Mouse (Mus musculus): Measurements from ENCODE around the gene Dapk1.

Dapk1 gene

DNA sequence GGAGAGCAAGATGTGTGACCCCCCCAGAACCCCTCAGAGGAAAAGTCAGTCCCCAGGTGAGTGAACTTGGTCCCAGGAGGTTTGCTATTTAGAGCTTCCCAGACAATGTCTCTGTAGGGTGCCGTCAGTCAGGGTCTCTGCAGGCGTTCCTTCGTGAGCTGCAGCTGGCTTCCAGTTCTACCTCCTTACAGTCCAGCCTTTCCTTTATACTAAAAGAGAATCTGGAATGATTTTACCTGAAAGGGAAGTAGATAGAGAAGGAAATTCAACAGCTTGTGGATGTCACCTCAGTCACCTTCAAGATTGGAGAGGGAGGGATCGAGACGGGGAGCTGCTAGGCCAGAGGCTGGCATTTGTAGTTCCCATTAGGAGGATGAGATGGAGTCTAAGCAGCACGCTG lies 14.3 kb downstream of the Dapk1 start:
- no peak for DNase-seq (ENCODE audit: low read depth, low spot score)

DNA sequence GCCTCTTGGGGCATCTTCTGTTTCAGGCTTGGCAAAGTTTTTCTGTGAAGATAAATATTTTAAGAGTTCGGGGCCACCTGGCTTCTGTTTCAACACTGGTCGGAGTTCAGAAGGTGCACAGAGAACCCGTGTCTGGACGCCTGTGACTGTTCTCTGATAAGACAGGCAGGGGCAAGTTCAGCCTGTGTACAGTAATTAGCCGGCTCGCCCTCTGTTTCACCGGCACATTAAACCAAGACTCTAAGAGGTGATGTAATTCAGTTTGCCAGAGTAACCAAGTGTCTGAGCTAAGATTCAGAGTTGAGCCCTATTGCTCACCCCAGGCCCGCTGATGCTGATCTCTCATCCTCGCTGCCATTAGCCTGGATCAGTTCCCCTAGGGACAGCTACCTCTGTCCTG lies 16.5 kb downstream of the Dapk1 start:
- no peak for DNase-seq (ENCODE audit: low read depth, low spot score)

DNA sequence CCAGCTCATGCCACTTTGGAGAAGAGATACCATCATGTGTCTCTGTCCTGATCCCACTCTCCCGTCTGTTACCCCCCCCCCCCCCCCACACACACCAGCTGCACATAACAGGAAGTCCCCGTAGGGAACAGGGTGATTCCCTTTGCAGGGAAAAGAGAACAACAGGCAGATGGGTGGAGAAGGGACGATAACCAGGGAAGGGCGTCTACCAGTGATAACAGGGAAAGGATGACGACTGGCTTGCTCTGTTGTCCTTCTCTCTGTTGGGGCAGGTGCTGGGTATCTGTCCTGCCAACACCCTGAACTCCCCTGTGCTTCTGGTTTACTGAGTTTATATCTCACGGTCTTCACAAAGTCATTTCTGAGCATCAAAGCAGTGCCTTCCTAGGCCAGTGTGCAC lies 18.0 kb downstream of the Dapk1 start:
- no peak for DNase-seq (ENCODE audit: low read depth, low spot score)

DNA sequence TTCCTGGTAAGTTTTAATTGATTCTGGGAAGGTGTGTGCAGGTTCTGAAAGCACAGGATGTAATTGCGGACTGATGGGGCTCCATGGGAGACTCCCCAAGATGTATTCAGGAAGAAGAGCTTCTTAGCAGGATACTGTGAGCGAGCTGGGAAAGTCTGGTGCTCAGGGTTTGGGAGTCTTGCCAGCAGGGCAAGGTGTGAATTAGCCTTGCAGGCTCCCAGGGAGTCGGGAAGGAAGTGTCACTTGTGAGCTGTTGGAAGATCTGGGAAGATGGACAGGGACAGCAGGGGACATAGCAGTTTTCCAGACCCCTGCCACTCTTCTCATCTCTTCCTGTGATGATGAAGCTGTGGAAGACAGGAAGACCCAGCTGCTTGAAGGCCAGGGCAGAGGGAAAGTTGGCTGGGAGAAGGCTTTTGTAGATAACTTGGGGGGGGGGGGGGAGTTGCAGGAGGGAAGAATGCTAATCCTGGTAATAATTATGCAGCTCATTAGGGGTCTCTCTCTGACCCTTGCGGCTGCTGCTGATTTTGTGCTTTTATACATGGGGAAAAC lies 19.7 kb downstream of the Dapk1 start:
- no peak for DNase-seq (ENCODE audit: low read depth, low spot score)

DNA sequence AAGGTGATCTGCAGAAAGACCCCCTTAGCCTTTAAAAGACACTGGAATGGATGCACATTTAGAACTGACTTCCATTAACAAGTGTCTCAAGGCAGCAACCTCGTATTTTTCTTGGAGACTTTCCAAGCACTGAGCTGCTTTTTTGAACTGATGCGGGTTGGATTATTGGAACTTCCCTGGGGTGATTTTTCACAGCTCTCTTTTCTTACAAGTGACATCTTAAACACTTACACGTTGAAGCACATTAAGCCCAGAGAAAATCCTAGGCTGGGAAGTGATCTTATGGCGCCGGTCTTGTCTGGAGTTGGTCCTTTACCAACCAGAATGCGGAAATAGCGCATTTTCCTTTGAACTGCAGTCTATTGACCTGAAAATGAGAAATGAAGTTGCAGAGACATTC lies 23.8 kb downstream of the Dapk1 start:
- no peak for DNase-seq (ENCODE audit: low read depth, low spot score)

DNA sequence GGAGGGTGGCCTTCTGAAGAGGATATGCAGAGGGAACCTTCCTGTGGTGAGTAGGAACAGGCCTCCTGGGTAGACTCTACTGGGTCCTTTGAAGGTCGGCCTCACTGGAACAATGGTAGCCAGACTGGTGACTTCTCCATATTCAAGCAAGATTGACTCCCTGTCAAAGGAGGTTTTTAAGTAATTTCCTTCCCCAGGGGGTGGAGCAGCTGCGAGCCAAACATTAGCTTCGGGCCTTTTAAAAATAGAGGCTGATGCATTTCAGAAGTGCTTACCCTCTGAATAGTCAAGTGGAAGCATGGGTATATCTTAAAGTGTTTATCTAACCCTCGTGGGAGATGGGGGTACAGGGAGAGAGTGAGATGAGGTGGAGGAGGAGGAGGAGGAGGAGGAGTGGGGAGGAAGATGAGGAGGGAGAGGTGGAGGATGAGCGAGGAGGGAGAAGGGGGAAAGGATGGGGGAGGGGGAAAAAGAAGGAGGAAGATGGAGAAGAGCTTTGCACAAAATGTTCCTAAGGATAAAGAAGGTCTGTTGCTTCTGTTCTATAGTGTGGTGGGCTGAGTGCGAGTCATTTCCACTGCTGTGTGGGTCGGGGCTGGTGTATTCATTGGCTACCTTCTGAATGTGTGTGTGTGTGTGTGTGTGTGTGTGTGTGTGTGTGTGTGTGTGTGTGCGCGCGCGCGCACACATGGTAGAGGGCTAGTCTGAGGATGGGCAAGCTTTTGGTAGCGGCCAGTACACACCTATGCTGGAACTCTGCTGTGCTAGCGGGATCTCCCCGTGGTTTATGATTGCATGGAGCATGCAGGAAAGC lies 26.3 kb downstream of the Dapk1 start:
- no peak for DNase-seq (ENCODE audit: low read depth, low spot score)

DNA sequence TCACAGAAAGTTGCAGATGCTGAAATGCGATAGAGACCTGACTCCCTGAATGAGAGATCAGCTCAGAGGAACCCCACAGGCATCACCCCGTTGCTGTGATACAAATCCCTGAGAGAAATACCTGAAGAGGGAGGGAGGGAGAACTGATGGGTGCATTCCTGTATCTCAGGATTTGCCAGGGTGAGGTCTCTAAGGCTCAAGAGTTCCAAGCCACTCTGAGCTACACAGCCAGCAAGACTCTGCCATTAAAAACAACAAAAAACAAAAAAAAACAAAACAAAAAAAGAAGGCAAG lies 26.9 kb downstream of the Dapk1 start:
- no peak for DNase-seq (ENCODE audit: low read depth, low spot score)

DNA sequence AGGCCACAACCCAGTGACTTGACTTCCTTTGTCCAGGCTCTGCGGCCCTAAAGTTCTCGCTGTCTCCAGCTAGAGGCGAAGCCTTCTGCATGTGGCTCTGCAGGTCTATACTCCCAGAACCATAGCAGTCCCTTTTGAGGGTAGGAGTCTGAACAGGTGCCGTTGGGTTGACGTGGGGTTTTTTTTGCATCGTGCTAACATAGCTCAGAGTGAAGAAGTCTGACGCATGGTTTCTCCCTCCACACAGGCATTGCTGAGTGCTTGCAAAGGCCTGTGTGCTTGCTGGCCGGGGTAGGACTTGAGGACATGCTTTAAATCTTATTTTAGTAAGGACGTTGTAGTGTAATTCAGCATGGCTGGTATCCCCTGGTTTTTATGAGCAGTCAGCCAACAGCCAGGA lies 27.7 kb downstream of the Dapk1 start:
- DNase-seq (ENCODE audit: low read depth, low spot score): no peak

DNA sequence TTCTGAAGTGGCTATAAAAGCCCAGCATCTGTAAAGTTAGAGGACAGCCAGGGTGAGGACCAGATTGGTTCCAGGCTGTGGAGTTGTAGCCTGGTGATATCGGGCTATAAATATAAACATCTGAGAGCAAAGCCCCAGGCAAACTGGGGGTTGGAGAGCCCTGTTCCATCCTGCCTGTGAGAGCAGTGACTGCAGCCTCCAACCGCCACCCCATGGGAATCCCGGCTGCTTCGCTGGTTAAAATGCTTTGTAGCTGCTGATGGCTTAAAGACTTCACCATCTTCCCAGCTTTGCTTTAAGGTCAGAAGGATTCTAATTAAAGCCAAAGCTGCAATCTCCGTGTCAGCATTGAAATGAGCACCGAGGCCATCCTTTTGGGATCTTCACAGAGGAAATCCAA lies 32.2 kb downstream of the Dapk1 start:
- DNase-seq (ENCODE audit: low read depth, low spot score): no peak

DNA sequence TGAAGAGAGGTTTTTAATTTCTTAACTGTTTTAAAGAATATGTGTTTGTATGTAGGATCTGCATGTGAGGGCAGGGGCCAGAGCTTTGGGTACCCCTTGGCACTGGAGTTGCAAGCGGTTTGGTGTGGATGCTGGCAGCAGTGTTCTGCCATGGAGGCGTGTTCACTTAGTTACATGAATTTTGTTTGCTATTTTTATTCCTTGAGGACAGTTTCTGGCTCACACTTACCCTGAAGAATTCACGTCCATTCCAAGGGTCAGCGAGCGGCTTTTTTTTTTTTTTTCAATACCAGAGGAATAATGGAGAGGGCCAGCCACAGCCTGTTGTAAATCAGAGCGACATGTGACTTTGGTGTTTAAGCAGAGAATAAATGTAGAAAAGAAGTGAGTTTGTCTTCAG lies 33.9 kb downstream of the Dapk1 start:
- no peak for DNase-seq (ENCODE audit: low read depth, low spot score)

DNA sequence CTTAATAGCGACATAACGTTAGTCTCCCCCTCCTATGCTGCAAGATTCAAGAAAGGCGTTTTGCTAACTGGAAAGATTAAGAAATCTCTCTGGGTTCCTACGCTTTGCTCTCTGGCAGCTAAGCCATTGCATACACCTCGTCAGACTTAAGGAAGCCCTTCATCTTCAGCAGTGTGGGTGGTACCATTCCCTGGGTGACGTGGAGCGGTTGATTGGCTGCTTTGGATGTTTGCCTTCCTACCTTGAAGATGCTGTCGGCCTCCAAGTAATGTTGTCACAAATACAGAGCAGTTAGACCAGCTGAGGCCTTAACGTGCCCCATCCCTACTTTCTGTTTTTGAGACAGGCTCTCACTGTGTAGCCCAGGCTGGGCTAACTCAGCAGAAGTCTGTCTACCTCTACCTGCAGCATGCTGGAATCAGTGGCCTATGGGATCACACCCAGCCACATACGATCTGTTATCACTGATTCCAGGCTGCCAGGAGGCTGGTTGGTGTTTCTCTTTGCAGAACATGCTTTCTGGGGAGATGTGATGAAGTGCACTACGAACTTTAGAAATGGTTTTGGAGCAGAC lies 37.8 kb downstream of the Dapk1 start:
- DNase-seq (ENCODE audit: low read depth, low spot score): no peak

DNA sequence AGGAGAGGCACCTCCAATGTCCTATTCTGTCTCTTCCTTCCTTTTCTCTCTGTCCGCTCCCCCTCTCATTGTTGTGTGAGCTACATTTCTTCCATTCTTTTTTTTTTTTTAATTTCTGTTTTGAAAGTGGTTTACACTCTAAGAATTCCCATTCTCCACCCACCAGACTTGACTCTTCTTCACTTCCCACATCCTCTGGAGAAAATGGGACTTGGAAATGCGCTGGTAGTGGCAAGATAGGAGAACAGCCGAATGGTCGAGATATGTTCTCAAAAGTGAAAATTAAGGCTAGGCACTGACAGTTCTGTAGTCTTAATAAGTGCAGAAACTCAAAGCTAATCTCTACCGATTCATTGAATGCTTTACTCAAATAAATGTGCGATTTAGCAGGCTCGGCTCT lies 38.7 kb downstream of the Dapk1 start:
- no peak for DNase-seq (ENCODE audit: low read depth, low spot score)

DNA sequence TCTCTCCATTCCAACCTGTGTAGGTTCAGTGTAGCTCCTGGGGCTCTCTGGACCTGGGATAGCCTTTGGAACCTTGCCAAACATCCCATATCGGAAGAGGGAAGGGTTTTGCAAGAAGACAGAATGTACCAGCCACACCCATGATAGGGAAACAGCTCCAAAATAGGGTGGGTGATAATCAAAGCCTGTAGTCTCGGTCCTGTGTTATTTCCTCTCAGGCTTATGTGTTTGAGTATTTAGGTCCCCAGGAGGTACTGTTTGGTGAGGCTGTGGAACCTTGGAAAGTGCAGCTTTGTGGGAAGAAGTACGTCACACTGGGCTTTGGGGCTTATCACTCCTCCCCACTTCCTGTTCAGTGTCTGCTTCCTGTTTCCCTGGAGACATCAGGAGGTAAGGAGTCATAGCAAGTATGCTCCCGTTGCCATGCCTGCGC lies 42.7 kb downstream of the Dapk1 start:
- DNase-seq (ENCODE audit: low read depth, low spot score): no peak

DNA sequence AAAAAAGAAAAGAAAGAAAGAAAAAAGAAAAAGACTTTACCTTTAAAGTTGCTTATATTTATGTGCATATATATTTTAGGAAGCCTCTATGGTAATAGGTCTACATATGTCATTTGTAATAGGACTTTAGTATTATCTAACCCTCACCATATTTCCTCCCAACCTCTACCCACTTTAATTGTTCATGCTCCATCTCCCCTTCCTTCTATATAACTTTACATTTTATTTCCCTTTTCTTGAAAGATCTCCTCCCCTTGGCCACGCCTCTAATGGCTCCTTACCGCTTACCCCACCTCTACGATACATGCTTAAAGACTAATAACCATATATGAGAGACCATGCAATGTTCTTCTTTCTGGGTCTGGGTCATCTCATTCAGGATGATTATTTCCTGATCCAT lies 45.0 kb downstream of the Dapk1 start:
- no peak for DNase-seq (ENCODE audit: low read depth, low spot score)

DNA sequence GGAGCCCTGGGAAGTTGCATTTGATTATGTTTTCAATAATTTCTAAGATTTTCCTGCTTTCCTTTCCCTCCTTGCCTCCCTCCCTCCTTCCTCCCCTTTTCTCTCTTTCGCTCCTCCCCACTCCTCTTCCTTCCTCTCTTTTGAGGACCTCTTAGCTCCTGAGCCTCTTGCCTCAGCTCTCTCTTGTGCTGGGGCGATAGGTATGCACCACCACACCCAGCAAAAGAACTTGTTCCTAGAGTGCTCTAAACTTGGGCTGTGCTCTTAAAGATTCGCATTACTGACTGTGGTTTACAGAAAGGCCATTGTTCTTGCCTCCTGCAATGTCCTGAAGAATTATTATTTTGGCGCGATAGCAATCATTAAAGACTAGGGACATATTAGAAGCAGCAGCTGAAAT lies 46.6 kb downstream of the Dapk1 start:
- no peak for DNase-seq (ENCODE audit: low read depth, low spot score)

DNA sequence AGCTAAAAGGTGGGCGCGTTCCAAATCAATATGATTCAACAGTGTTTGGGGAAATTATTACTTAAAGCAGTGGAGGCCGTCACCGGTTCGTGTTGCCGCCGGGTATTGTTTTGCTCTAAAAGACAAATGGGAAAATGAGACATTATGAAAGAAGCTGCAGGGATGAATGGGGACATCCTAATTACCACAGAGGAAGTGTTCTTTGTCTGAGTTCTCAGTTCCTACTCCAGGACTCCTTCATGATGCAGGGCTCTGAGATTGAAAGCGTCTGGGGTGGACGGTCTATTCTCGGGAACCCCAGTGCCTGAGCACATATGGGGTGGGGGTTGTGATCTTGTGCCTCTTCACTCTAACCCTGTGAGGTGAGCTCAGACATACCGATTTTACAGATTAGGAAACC lies 48.3 kb downstream of the Dapk1 start:
- DNase-seq (ENCODE audit: low read depth, low spot score): no peak

DNA sequence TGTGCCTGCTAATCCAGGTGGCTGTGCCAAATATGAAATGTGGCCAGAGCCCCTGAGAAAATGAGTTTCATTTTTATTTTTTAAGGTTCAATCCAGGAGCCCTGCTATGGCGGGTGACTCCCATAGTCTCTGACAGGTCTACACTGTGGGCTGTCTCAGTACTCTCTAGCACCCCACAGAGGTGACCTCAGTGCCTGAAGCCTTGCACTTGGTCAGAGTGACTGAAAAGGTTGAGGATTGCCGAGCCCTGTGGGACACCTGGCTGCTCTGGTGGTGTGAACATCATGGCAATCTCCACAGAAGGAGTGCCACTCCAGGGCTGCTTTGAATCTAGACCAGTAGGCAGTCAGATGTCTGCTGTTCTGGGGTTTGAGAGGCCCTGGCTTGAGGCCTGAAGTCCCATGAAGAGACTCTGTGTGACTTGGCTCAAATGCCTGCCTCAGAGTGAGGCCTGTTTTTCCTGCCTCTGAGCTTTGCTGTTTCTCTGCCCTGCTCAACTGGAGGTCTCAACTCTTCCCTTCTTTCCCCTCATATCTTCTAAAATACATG lies 52.3 kb downstream of the Dapk1 start:
- DNase-seq (ENCODE audit: low read depth, low spot score): no peak

DNA sequence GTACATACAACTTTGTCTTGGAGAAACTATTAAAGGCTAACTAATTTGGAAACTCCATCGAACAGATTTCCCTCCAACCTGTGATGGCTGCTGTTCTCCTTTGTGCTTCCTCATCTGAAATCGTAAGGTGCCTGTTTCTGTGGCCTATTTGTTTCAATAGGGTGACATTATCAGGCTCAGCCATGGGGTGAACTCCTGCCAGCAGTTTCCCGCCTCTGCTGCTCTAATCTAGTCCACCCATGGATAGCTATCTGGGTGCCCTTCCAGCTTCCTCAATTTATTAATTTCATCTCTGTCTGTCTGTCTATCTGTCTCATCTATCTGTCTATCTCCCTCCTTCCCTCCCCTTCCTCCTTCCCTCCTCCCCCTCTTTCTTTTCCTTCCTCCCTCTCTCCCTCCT lies 53.5 kb downstream of the Dapk1 start:
- DNase-seq (ENCODE audit: low read depth, low spot score): no peak

DNA sequence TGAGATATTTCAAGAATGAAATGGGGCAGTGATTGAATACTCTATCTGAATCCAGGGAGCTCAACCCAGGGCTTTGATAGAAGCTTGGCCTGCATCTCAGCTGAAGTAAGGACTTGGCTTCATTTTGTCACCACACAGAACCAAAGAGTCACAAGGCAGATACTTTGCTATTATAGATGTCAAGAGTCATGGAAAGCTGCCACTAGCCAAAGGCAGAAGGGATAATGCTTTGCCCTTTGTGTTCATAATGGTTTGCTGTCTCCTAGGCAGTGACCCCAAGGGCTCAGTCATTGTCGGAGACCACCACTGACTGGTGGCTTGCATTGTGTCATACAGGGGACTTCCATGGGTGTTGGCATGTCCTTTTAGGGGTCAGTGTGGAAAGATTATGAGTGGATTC lies 57.9 kb downstream of the Dapk1 start:
- no peak for DNase-seq (ENCODE audit: low read depth, low spot score)

DNA sequence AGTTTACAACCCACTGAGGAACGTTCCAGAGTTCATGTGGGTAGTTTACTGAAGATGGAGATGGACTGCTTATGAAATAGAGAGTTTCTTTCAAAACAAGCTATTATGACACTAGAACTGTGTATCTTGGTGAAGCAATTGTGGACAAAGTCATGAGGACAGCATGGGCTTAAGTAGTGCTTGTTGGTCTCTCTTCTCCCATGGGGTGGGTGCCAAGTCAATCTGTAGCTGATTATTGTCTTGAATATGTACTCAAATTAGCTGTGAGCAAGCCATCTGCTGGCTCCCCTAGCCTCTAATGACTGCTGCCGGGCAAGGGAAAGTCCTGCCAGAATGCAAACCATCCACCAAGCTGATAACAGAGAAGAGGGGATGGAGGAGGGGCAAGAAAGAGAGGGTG lies 58.3 kb downstream of the Dapk1 start:
- no peak for DNase-seq (ENCODE audit: low read depth, low spot score)

DNA sequence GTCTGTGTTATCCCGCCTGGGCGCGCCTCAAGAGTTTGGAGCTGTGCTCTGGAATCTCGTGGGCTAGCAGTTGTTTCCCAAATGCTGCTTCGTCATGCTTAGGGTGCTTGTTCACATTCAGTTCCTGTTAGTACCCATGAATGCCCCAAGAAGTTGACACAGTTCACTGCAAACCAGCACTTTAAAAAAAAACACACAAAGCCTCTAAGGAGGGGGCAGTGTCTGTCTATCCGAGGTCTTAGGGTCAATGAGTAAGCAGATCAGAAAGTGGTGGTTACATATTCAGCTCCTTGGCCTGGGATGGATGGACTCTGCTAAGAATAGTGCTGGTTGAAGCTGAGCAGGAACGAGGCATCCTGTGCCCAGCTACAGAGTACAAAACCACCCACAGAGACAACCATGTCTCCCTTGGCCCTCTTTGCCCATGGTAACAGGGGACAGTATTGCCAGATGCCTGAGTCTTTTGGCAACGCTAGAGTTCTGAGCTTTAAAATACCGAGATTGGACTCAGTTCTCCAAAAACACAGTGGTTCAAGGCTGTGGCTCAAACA lies 59.0 kb downstream of the Dapk1 start:
- no peak for DNase-seq (ENCODE audit: low read depth, low spot score)

DNA sequence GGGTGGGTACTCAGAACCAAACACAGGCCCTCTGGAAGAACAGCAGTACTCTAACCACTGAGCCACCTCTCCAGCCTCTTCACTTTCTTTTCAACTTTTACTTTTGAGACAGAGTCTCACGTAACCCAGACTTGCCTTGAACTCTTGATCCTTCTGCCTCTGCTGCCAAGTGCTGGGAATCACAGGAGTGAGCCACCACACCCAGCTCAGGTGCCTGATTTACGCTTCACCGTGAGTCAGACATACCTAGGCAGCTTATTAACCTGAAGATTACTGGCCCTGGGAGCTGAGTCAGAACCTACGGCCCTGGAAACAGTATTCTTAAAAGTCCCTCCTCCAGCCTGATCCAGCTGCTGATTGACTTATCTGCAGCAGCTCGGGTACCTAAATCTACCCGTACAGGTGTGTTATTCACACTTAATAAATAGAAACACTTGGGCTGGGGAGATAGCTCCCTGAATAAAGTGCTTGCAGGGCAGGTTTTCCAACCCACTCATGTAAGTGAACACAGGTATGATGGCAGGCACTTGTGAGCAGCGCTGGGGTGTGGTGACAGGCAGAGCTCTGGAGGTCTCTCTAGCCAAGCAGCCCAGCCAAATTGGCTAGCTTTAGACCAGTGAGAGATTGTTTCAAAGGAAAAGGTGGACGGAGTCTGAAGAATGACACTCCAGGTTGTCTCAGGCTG lies 60.9 kb downstream of the Dapk1 start:
- no peak for DNase-seq (ENCODE audit: low read depth, low spot score)

Measured in retina, postnatal 7 days (tissue).